Mouse (Mus musculus) right cerebral cortex, postnatal 36 days (tissue): Measurements from ENCODE around the gene Ankrd10.
"Not testable (repeated sequence)": the region's sequence is repeated elsewhere in the genome, so short reads cannot be mapped to it uniquely, and the experiment has no call there.

Experiments used
- DNase-seq, 2 experiments: peaks; one replicate each; pipeline ENCODE4 v3.0.0; 2022; ENCODE audit warnings: low spot score in 2 of 2, mixed read lengths in 1 of 2

The Ankrd10 gene

GRCm38 (mm10) chr8:11614126-11614835 is 21.3 kb downstream of the Ankrd10 start:
- DNase-seq: no peak

GRCm38 (mm10) chr8:11608848-11609247 is 26.7 kb downstream of the Ankrd10 start:
- no peak for DNase-seq

GRCm38 (mm10) chr8:11602006-11602680 is 33.4 kb downstream of the Ankrd10 start:
- DNase-seq: no peak

- DNase-seq: no peak
These were observed 35.1 kb downstream of the Ankrd10 start for GRCm38 (mm10) chr8:11600301-11600951.

- no peak for DNase-seq
These were observed 42.2 kb downstream of the Ankrd10 start for GRCm38 (mm10) chr8:11593222-11593884.

- DNase-seq: no peak
These were observed 43.3 kb downstream of the Ankrd10 start for GRCm38 (mm10) chr8:11592296-11592695.

GRCm38 (mm10) chr8:11591837-11592236 is 43.7 kb downstream of the Ankrd10 start:
- DNase-seq: no peak

- DNase-seq: no peak
These were observed 49.2 kb downstream of the Ankrd10 start for GRCm38 (mm10) chr8:11586374-11586745.

- no peak for DNase-seq
These were observed 49.8 kb downstream of the Ankrd10 start for GRCm38 (mm10) chr8:11585513-11586373.

- DNase-seq: no peak
These were observed 59.8 kb downstream of the Ankrd10 start for GRCm38 (mm10) chr8:11575604-11576384.

- DNase-seq: no peak
These were observed 60.5 kb downstream of the Ankrd10 start for GRCm38 (mm10) chr8:11574911-11575603.

GRCm38 (mm10) chr8:11572428-11572827 is 63.1 kb downstream of the Ankrd10 start:
- DNase-seq: no peak

- no peak for DNase-seq
These were observed 63.6 kb downstream of the Ankrd10 start for GRCm38 (mm10) chr8:11571950-11572349.

- DNase-seq: no peak
These were observed 64.8 kb downstream of the Ankrd10 start for GRCm38 (mm10) chr8:11570742-11571141.

- DNase-seq: no peak
These were observed 66.1 kb downstream of the Ankrd10 start for GRCm38 (mm10) chr8:11569260-11570097.

GRCm38 (mm10) chr8:11568193-11568592 is 67.4 kb downstream of the Ankrd10 start:
- not testable (repeated sequence) for DNase-seq

GRCm38 (mm10) chr8:11564721-11565120 is 70.8 kb downstream of the Ankrd10 start:
- DNase-seq: no peak

GRCm38 (mm10) chr8:11564236-11564635 is 71.3 kb downstream of the Ankrd10 start:
- no peak for DNase-seq
